Mouse (Mus musculus) myocyte (in vitro differentiated cells): ENCODE results near the gene Adamts2. TPM values are rescaled to one million over a fixed set of nuclear protein-coding genes. Genes with fewer than 3 reads are reported as not detected.

ENCODE experiments used
- H3K27me3 ChIP-seq: one replicate; pipeline ENCODE4 v1.6.1; 2011; ENCODE audit not compliant: control insufficient read depth, insufficient read depth, insufficient read length
- H3K36me3 ChIP-seq: one replicate; pipeline ENCODE4 v1.6.1; 2011; ENCODE audit not compliant: control insufficient read depth, insufficient read depth
- H3K4me2 ChIP-seq: one replicate; pipeline ENCODE4 v1.6.1; 2011; ENCODE audit warnings: low read depth, control low read depth
- H3K4me3 ChIP-seq: one replicate; pipeline ENCODE4 v1.5.1; 2011; ENCODE audit warnings: mild to moderate bottlenecking, control low read depth, moderate library complexity
- H3K79me2 ChIP-seq: one replicate; pipeline ENCODE4 v1.6.1; 2011; ENCODE audit not compliant: control insufficient read depth, insufficient read depth
- H3ac ChIP-seq: one replicate; pipeline ENCODE4 v1.6.1; 2011; ENCODE audit not compliant: control insufficient read depth, insufficient read length
- CEBPB ChIP-seq: IDR thresholded peaks from 2 replicates; pipeline ENCODE4 v1.6.1; 2011; ENCODE audit warnings: mild to moderate bottlenecking, moderate library complexity; ENCODE audit not compliant: poor library complexity, insufficient read depth, severe bottlenecking
- E2F4 ChIP-seq: IDR thresholded peaks from one replicate; pipeline ENCODE4 v1.6.1; 2011; ENCODE audit warnings: mild to moderate bottlenecking, control low read depth, moderate library complexity; ENCODE audit not compliant: insufficient read depth
- MAX ChIP-seq: IDR thresholded peaks from one replicate; pipeline ENCODE4 v1.6.1; 2011; ENCODE audit warnings: low read depth, mild to moderate bottlenecking, control low read depth
- MYOD1 ChIP-seq, 3 experiments: IDR thresholded peaks; one replicate each; pipeline ENCODE4 v1.6.1; 2011; ENCODE audit warnings: control low read depth in 2 of 3, low read depth in 2 of 3, mild to moderate bottlenecking in 2 of 3, moderate library complexity in 1 of 3; ENCODE audit not compliant: insufficient read length in 2 of 3, control insufficient read depth in 1 of 3
- MYOG ChIP-seq, 3 experiments: IDR thresholded peaks; one replicate each; pipeline ENCODE4 v1.6.1; 2011; ENCODE audit warnings: control low read depth in 2 of 3, low read depth in 2 of 3, mild to moderate bottlenecking in 2 of 3; ENCODE audit not compliant: insufficient read length in 2 of 3, control insufficient read depth in 1 of 3, insufficient read depth in 1 of 3
- POLR2A ChIP-seq: IDR thresholded peaks from one replicate; pipeline ENCODE4 v1.6.1; 2011; ENCODE audit warnings: low read depth, mild to moderate bottlenecking, control low read depth, moderate library complexity; ENCODE audit not compliant: insufficient read length
- POLR2AphosphoS2 ChIP-seq: IDR thresholded peaks from one replicate; pipeline ENCODE4 v1.6.1; 2011; ENCODE audit warnings: low read depth, control low read depth; ENCODE audit not compliant: insufficient read length
- REST ChIP-seq: IDR thresholded peaks from one replicate; pipeline ENCODE4 v1.6.1; 2011; ENCODE audit warnings: mild to moderate bottlenecking, control low read depth, moderate library complexity; ENCODE audit not compliant: insufficient read depth, insufficient read length
- SRF ChIP-seq: IDR thresholded peaks from one replicate; pipeline ENCODE4 v1.6.1; 2011; ENCODE audit warnings: low read depth; ENCODE audit not compliant: control insufficient read depth, insufficient read length
- TCF12 ChIP-seq: IDR thresholded peaks from one replicate; pipeline ENCODE4 v1.6.1; 2011; ENCODE audit warnings: mild to moderate bottlenecking, control low read depth; ENCODE audit not compliant: poor library complexity, insufficient read depth, severe bottlenecking
- TCF3 ChIP-seq: IDR thresholded peaks from one replicate; pipeline ENCODE4 v1.6.1; 2011; ENCODE audit warnings: low read depth, control low read depth; ENCODE audit not compliant: insufficient read length
- USF1 ChIP-seq: IDR thresholded peaks from one replicate; pipeline ENCODE4 v1.6.1; 2011; ENCODE audit warnings: low read depth, mild to moderate bottlenecking, control low read depth, moderate library complexity
- polyA plus RNA-seq: library from polyadenylated mRNA; unstranded; fragments of >200 nt; fragmentation: generic; extraction: Trizol; gene quantifications from one replicate; pipeline ENCODE4 v1.2.1, GENCODE M21; 2012; ENCODE audit warnings: missing spikeins

Gene Adamts2
- polyA plus RNA-seq, 1 experiment = 24.9 TPM

DNA sequence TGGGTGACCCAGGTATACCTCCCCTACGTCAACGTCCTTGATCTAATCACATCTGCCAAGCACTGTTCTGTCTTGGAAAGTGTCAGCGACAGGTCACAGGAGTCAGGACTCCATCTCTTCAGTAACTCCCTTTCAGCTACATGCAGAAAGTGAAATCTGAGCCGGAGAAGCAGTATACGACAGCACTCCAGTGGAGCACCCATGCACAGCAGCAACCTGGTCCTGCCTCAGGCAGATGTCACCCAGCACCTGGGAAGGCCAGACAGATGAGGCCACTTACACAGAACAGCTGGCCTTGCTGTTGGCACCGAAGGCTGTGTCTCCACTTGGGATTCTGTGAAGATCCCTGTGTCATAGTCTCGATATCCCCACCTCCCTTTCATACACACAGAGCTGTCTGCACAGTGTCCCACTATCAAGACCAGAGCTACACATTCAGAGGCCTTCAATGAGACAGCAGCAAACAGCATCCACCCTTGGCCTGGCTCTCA lies 70.0 kb downstream of the Adamts2 start:
- Histone ChIP-seq H3K4me3 (no peak overlapping the region), H3K4me2 (peak overlapping the region; percentile 10), H3K27me3 (no peaks in the 10 kb centered on the region), H3ac (no peak overlapping the region), H3K79me2 (no peaks in the 10 kb centered on the region), H3K36me3 (no peaks in the 10 kb centered on the region)
- TF ChIP-seq MYOG (IDR thresholded peaks at IDR 0.05; ENCODE audit: control insufficient read depth in 1 of 3, insufficient read depth in 1 of 3, insufficient read length in 2 of 3, low read depth in 2 of 3) = no peak
- TF ChIP-seq POLR2AphosphoS2 = no peak
- no peak for TF ChIP-seq POLR2A
- TF ChIP-seq MYOD1 (IDR thresholded peaks at IDR 0.05; ENCODE audit: control insufficient read depth in 1 of 3, insufficient read length in 2 of 3, low read depth in 2 of 3) = no peak
- no peak for TF ChIP-seq TCF12
- TF ChIP-seq USF1 = no peak
- no peak for TF ChIP-seq MAX
- TF ChIP-seq TCF3 = no peak
- TF ChIP-seq REST = no peak
- TF ChIP-seq CEBPB = no peak
- TF ChIP-seq E2F4 = no peak
- TF ChIP-seq SRF = no peak

DNA sequence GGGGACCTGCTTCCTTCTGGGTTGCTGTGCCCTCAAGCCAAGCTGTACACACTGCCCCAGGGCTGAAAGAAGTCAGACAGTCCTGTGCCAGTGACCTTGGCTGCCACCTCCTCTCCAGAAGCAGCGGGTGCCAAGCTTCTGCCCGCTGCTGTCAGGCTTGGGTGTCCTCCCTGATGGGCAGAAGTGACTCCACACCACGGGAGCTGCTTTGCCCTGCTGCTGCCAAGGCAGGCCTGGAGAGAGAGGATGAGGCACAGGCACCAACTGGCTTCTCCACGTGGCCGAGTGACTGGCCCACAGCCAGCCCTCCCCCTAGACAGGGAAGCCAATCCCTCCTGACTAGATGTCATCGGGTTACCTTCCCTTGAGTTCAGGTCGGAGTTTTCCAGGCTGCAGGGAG lies 71.0 kb downstream of the Adamts2 start:
- H3ac ChIP-seq = no peak overlapping the region
- no peaks in the 10 kb centered on the region for H3K79me2 ChIP-seq
- peak overlapping the region; percentile 66 for H3K4me2 ChIP-seq
- H3K27me3 ChIP-seq = no peaks in the 10 kb centered on the region
- no peak overlapping the region for H3K4me3 ChIP-seq
- TF ChIP-seq USF1 (peak; percentile 79), POLR2A (peak; percentile 42), SRF (no peak), MYOD1 (IDR thresholded peaks at IDR 0.05; ENCODE audit: control insufficient read depth in 1 of 3, insufficient read length in 2 of 3, low read depth in 2 of 3) (peak in 2 of 3 experiments; percentile 60 to 83), TCF3 (no peak), TCF12 (no peak), MAX (peak; percentile 43), REST (no peak), MYOG (IDR thresholded peaks at IDR 0.05; ENCODE audit: control insufficient read depth in 1 of 3, insufficient read depth in 1 of 3, insufficient read length in 2 of 3, low read depth in 2 of 3) (peak; percentile 43 to 85 (median 67)), E2F4 (no peak), CEBPB (no peak), POLR2AphosphoS2 (peak; percentile 49)
- no peaks in the 10 kb centered on the region for H3K36me3 ChIP-seq

DNA sequence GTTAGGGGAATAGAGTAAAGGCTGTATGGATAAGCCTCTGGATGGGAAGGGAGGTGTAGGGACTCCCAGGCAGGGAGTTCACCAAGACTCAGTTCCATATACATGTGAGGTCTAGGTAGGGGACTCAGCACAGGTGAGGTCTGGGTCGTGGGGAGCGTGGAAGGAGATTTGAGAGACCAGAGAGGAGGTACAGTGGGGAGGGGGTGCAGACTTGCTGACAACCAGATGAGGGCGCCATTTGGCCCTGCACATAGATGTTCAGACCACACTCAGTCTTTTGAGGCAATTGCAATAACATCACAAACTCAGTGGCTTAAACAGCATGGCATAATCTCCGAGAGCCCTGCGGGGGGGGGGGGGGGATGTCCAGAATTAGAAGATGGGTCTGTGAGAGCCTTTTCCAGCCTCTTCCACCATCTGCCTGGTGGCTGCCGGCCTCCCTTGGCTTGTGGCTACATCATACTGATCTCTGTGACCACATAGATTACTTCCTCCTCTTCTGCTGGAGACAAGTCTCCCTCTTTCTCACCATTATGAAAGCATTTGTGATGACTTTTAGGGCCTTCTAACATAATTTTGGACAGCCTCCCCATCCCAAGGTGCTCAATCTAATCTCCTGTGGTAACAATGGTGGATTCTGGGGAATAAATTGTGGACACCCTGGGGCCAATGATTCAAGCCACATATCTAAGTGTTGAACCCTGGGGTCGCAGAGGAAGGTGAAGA lies 71.8 kb downstream of the Adamts2 start:
- Histone ChIP-seq H3K4me3 (no peak overlapping the region), H3ac (no peak overlapping the region), H3K4me2 (peak overlapping the region; percentile 66), H3K79me2 (no peaks in the 10 kb centered on the region), H3K36me3 (no peaks in the 10 kb centered on the region), H3K27me3 (no peaks in the 10 kb centered on the region)
- TF ChIP-seq POLR2A = no peak
- no peak for TF ChIP-seq E2F4
- TF ChIP-seq MYOD1 (IDR thresholded peaks at IDR 0.05; ENCODE audit: control insufficient read depth in 1 of 3, insufficient read length in 2 of 3, low read depth in 2 of 3) = no peak
- TF ChIP-seq USF1 = no peak
- TF ChIP-seq MYOG (IDR thresholded peaks at IDR 0.05; ENCODE audit: control insufficient read depth in 1 of 3, insufficient read depth in 1 of 3, insufficient read length in 2 of 3, low read depth in 2 of 3) = no peak
- no peak for TF ChIP-seq CEBPB
- TF ChIP-seq POLR2AphosphoS2 = no peak
- TF ChIP-seq TCF12 = no peak
- no peak for TF ChIP-seq MAX
- TF ChIP-seq TCF3 = no peak
- TF ChIP-seq SRF = no peak
- TF ChIP-seq REST = no peak

DNA sequence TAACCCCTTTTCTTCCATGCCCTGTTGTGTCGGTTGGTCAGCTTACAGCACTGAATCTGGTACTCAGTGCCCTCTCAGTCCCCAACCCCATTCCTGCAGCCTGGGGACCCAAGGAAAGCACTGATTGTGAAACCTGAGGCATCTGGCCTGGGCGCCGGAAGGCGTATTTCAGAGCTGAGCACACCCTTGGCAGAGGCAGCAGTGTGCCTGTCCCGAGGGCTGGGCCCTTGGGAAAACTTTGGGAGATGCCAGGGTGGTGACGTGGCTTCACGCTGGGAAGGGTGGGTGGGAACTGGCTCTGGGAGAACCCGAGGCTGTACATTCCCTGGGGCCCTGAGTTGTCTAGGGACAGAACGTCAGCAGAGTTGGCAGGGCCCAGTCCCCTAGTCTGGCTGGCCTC lies 72.5 kb downstream of the Adamts2 start:
- Histone ChIP-seq H3K36me3 (no peaks in the 10 kb centered on the region), H3K79me2 (no peaks in the 10 kb centered on the region), H3K4me3 (no peak overlapping the region), H3ac (no peak overlapping the region), H3K27me3 (no peaks in the 10 kb centered on the region), H3K4me2 (peak overlapping the region; percentile 61)
- TF ChIP-seq MYOD1 (IDR thresholded peaks at IDR 0.05; ENCODE audit: control insufficient read depth in 1 of 3, insufficient read length in 2 of 3, low read depth in 2 of 3) (peak in 1 of 3 experiments; percentile 62), CEBPB (peak; percentile 97), TCF12 (no peak), MYOG (IDR thresholded peaks at IDR 0.05; ENCODE audit: control insufficient read depth in 1 of 3, insufficient read depth in 1 of 3, insufficient read length in 2 of 3, low read depth in 2 of 3) (peak in 1 of 3 experiments; percentile 71), SRF (no peak), MAX (no peak), USF1 (no peak), TCF3 (no peak), POLR2A (peak; percentile 33), POLR2AphosphoS2 (no peak), E2F4 (no peak), REST (no peak)
